Mouse (Mus musculus) heart, adult 2 months (tissue): ENCODE measurements around the gene Nr1i3. TPM values are rescaled to one million over a fixed set of nuclear protein-coding genes. Genes with fewer than 3 reads are reported as not detected.

ENCODE experiments used
- DNase-seq, 2 experiments: peaks; one replicate each; pipeline ENCODE4 v3.0.0; 2021
- H3K27ac ChIP-seq: fragments of 200-600 bp; 2 replicates; pipeline ENCODE4 v1.8.1; 2022
- H3K27me3 ChIP-seq: fragments of 200-500 bp; 2 replicates; pipeline ENCODE4 v1.6.1; 2012; ENCODE audit warnings: mild to moderate bottlenecking, low read length, inconsistent platforms, mixed read lengths; ENCODE audit not compliant: control insufficient read depth, insufficient read depth
- H3K36me3 ChIP-seq: fragments of 200-500 bp; 2 replicates; pipeline ENCODE4 v1.6.1; 2012; ENCODE audit warnings: low read length, inconsistent platforms; ENCODE audit not compliant: control insufficient read depth, insufficient read depth
- H3K4me1 ChIP-seq: fragments of 200-500 bp; 2 replicates; pipeline ENCODE4 v1.6.1; 2011; ENCODE audit warnings: low read length; ENCODE audit not compliant: control insufficient read depth, insufficient read depth
- H3K4me3 ChIP-seq: fragments of 200-600 bp; 2 replicates; pipeline ENCODE4 v1.8.1; 2022
- H3K79me2 ChIP-seq: fragments of 200-500 bp; replicated peaks from 2 replicates; pipeline ENCODE4 v1.6.1; 2012; ENCODE audit warnings: mild to moderate bottlenecking, inconsistent platforms, low read length, moderate library complexity, mixed read lengths; ENCODE audit not compliant: control insufficient read depth, insufficient read depth
- H3K9ac ChIP-seq: fragments of 200-500 bp; 2 replicates; pipeline ENCODE4 v1.6.1; 2012; ENCODE audit warnings: low read depth, mild to moderate bottlenecking, control low read depth, inconsistent platforms, low read length, mixed read lengths
- CTCF ChIP-seq: fragments of 200-600 bp; IDR thresholded peaks from 2 replicates; pipeline ENCODE4 v1.8.1; 2022; ENCODE audit warnings: antibody characterized with exemption, mild to moderate bottlenecking, moderate library complexity
- EP300 ChIP-seq: fragments of 200-500 bp; IDR thresholded peaks from 2 replicates; pipeline ENCODE4 v1.6.1; 2011; ENCODE audit warnings: low read depth, low read length, control low read depth; ENCODE audit not compliant: insufficient read depth
- POLR2A ChIP-seq: fragments of 200-500 bp; IDR thresholded peaks from 2 replicates; pipeline ENCODE4 v1.6.1; 2011; ENCODE audit warnings: mild to moderate bottlenecking, low read depth, low read length, control low read depth; ENCODE audit not compliant: insufficient read depth
- WGBS: fragments of 180-500 bp; shearing (Covaris S2); methylation state at CpG from one replicate; pipeline ENCODE4 v1.1.7; 2018; 5-methylcytosine and 5-hydroxymethylcytosine counted together
- intact Hi-C: fragments of 180-260 bp; cut with DNase I; formaldehyde crosslinking; loops from one replicate; pipeline ENCODE4 v1.15.1; 2025
- polyA plus RNA-seq: library from polyadenylated mRNA; depleted of rRNA; stranded (reverse); fragments of >200 nt; gene quantifications from 2 replicates; pipeline ENCODE4 v1.2.3, GENCODE M21; 2012
- total RNA-seq, 2 experiments: library from RNA; stranded (reverse); gene quantifications; 2 replicates each; pipeline ENCODE4 v1.2.3; 2021

Gene Nr1i3
- total and polyA plus RNA-seq, 3 experiments, result not detected

GRCm38 (mm10) chr1:171172779-171173178 lies 41.0 kb upstream of the Nr1i3 start:
- H3K4me1 ChIP-seq, result peaks cover 8% of the 10 kb centered on the region
- TF ChIP-seq POLR2A, result no peak
- TF ChIP-seq CTCF, result no peak
- TF ChIP-seq EP300, result no peak
- no peak overlapping the region for H3K4me3 ChIP-seq
- H3K27ac ChIP-seq, result peak overlapping the region; percentile 81
- no peaks in the 10 kb centered on the region for H3K27me3 ChIP-seq
- no peak for DNase-seq
- H3K9ac ChIP-seq, result no peak overlapping the region; the same call in 1 of the 2 replicates
- H3K79me2 ChIP-seq, result no peaks in the 10 kb centered on the region
- WGBS, result 86% methylated on average over 8 of the region's 8 CpGs
- peaks cover 17% of the 10 kb centered on the region for H3K36me3 ChIP-seq
- intact Hi-C loops, result no loop called here

- Histone ChIP-seq H3K4me3 (no peak overlapping the region), H3K9ac (no peak overlapping the region), H3K36me3 (peaks cover 4% of the 10 kb centered on the region), H3K4me1 (peaks cover 12% of the 10 kb centered on the region), H3K27me3 (no peaks in the 10 kb centered on the region), H3K79me2 (no peaks in the 10 kb centered on the region), H3K27ac (peak overlapping the region; percentile 10; the same call in 1 of the 2 replicates)
- intact Hi-C loops, result no loop called here
- TF ChIP-seq CTCF, result no peak
- no peak for TF ChIP-seq EP300
- TF ChIP-seq POLR2A, result no peak
- WGBS, result 25% methylated on average over 5 of the region's 5 CpGs
- no peak for DNase-seq
Measured at GRCm38 (mm10) chr1:171179487-171180171, 34.1 kb upstream of the Nr1i3 start.

- TF ChIP-seq EP300, result no peak
- no peak for TF ChIP-seq POLR2A
- TF ChIP-seq CTCF, result no peak
- H3K79me2 ChIP-seq, result peaks cover under 1% of the 10 kb centered on the region; the same call in 1 of the 2 replicates
- peak overlapping the region; percentile 72 for H3K27ac ChIP-seq
- no peak overlapping the region for H3K4me3 ChIP-seq
- peaks cover 7% of the 10 kb centered on the region for H3K36me3 ChIP-seq
- 72% methylated on average over 3 of the region's 3 CpGs for WGBS
- no peaks in the 10 kb centered on the region for H3K27me3 ChIP-seq
- no peak for DNase-seq
- intact Hi-C loops, result no loop called here
- no peak overlapping the region for H3K9ac ChIP-seq
- peaks cover 21% of the 10 kb centered on the region for H3K4me1 ChIP-seq
Measured at GRCm38 (mm10) chr1:171183025-171183424, 30.7 kb upstream of the Nr1i3 start.

GRCm38 (mm10) chr1:171183620-171184019 lies 30.1 kb upstream of the Nr1i3 start:
- H3K36me3 ChIP-seq, result peaks cover 7% of the 10 kb centered on the region
- H3K27me3 ChIP-seq, result no peaks in the 10 kb centered on the region
- peak overlapping the region; percentile 93 for H3K27ac ChIP-seq
- H3K9ac ChIP-seq, result no peak overlapping the region
- peaks cover 24% of the 10 kb centered on the region for H3K4me1 ChIP-seq
- H3K79me2 ChIP-seq, result peaks cover 2% of the 10 kb centered on the region; the same call in 1 of the 2 replicates
- intact Hi-C loops, result no loop called here
- TF ChIP-seq POLR2A, result no peak
- no peak for TF ChIP-seq EP300
- no peak for TF ChIP-seq CTCF
- peak; percentile 57 to 70 for DNase-seq
- WGBS, result 17% methylated on average over 3 of the region's 3 CpGs
- no peak overlapping the region for H3K4me3 ChIP-seq

GRCm38 (mm10) chr1:171184314-171184713 lies 29.5 kb upstream of the Nr1i3 start:
- H3K9ac ChIP-seq, result no peak overlapping the region
- peaks cover 2% of the 10 kb centered on the region; the same call in 1 of the 2 replicates for H3K79me2 ChIP-seq
- no peaks in the 10 kb centered on the region for H3K27me3 ChIP-seq
- peaks cover 7% of the 10 kb centered on the region for H3K36me3 ChIP-seq
- H3K27ac ChIP-seq, result peak overlapping the region; percentile 93
- intact Hi-C loops, result no loop called here
- 24% methylated on average over 7 of the region's 7 CpGs for WGBS
- no peak overlapping the region for H3K4me3 ChIP-seq
- DNase-seq, result peak; percentile 50 to 56
- TF ChIP-seq POLR2A (no peak), EP300 (0 out of 2 replicates have a peak, but pooled peaks have one; percentile 49), CTCF (peak; percentile 67)
- peaks cover 25% of the 10 kb centered on the region for H3K4me1 ChIP-seq

GRCm38 (mm10) chr1:171185655-171186054 lies 28.1 kb upstream of the Nr1i3 start:
- DNase-seq, result no peak
- Histone ChIP-seq H3K36me3 (peaks cover 2% of the 10 kb centered on the region; the same call in 1 of the 2 replicates), H3K79me2 (peaks cover 2% of the 10 kb centered on the region; the same call in 1 of the 2 replicates), H3K4me3 (no peak overlapping the region), H3K9ac (no peak overlapping the region), H3K27ac (peak overlapping the region; percentile 93), H3K4me1 (peaks cover 25% of the 10 kb centered on the region), H3K27me3 (no peaks in the 10 kb centered on the region)
- TF ChIP-seq POLR2A (no peak), CTCF (no peak), EP300 (no peak)
- WGBS, result 63% methylated on average over 8 of the region's 8 CpGs
- intact Hi-C loops, result no loop called here
